Mouse (Mus musculus): ENCODE results near the gene Hspbap1. TPM values are rescaled to one million over a fixed set of nuclear protein-coding genes. Genes with fewer than 3 reads are reported as not detected.

Gene Hspbap1
- total RNA-seq, 2 experiments from 2014 or later = 30.4 to 71.3 TPM

- no peak for ATAC-seq (replicated peaks; ENCODE audit: low FRiP score, poor library complexity, severe bottlenecking)
These were observed 17.5 kb downstream of the Hspbap1 start for GRCm38 (mm10) chr16:35787568-35788189.

GRCm38 (mm10) chr16:35788330-35788729, 18.2 kb downstream of the Hspbap1 start:
- ATAC-seq (replicated peaks; ENCODE audit: low FRiP score, poor library complexity, severe bottlenecking) = no peak

GRCm38 (mm10) chr16:35791962-35792521, 21.9 kb downstream of the Hspbap1 start:
- ATAC-seq (replicated peaks; ENCODE audit: low FRiP score, poor library complexity, severe bottlenecking) = no peak

GRCm38 (mm10) chr16:35802163-35802562, 32.0 kb downstream of the Hspbap1 start:
- no peak for ATAC-seq (replicated peaks; ENCODE audit: low FRiP score, poor library complexity, severe bottlenecking)

GRCm38 (mm10) chr16:35803723-35804122, 33.5 kb downstream of the Hspbap1 start:
- no peak for ATAC-seq (replicated peaks; ENCODE audit: low FRiP score, poor library complexity, severe bottlenecking)

- ATAC-seq (replicated peaks; ENCODE audit: low FRiP score, poor library complexity, severe bottlenecking) = peak; percentile 87
These were observed 36.9 kb downstream of the Hspbap1 start for GRCm38 (mm10) chr16:35806973-35807662.

- ATAC-seq (replicated peaks; ENCODE audit: low FRiP score, poor library complexity, severe bottlenecking) = peak; percentile 22
These were observed 37.5 kb downstream of the Hspbap1 start for GRCm38 (mm10) chr16:35807663-35807992.

GRCm38 (mm10) chr16:35808838-35809237, 38.7 kb downstream of the Hspbap1 start:
- ATAC-seq (replicated peaks; ENCODE audit: low FRiP score, poor library complexity, severe bottlenecking) = peak; percentile 80

- ATAC-seq (replicated peaks; ENCODE audit: low FRiP score, poor library complexity, severe bottlenecking) = no peak
These were observed 42.9 kb downstream of the Hspbap1 start for GRCm38 (mm10) chr16:35813119-35813518.

GRCm38 (mm10) chr16:35817255-35818089, 47.3 kb downstream of the Hspbap1 start:
- ATAC-seq (replicated peaks; ENCODE audit: low FRiP score, poor library complexity, severe bottlenecking) = peak; percentile 89

GRCm38 (mm10) chr16:35829999-35830398, 59.8 kb downstream of the Hspbap1 start:
- no peak for ATAC-seq (replicated peaks; ENCODE audit: low FRiP score, poor library complexity, severe bottlenecking)

GRCm38 (mm10) chr16:35832926-35833325, 62.8 kb downstream of the Hspbap1 start:
- 0 out of 2 replicates have a peak, but pooled peaks have one; percentile 22 for ATAC-seq (replicated peaks; ENCODE audit: low FRiP score, poor library complexity, severe bottlenecking)

- ATAC-seq (replicated peaks; ENCODE audit: low FRiP score, poor library complexity, severe bottlenecking) = no peak
These were observed 64.5 kb downstream of the Hspbap1 start for GRCm38 (mm10) chr16:35834653-35835052.

GRCm38 (mm10) chr16:35839680-35840079, 69.5 kb downstream of the Hspbap1 start:
- ATAC-seq (replicated peaks; ENCODE audit: low FRiP score, poor library complexity, severe bottlenecking) = peak; percentile 80

GRCm38 (mm10) chr16:35847138-35847537, 77.0 kb downstream of the Hspbap1 start:
- no peak for ATAC-seq (replicated peaks; ENCODE audit: low FRiP score, poor library complexity, severe bottlenecking)

GRCm38 (mm10) chr16:35855846-35856245, 85.7 kb downstream of the Hspbap1 start:
- no peak for ATAC-seq (replicated peaks; ENCODE audit: low FRiP score, poor library complexity, severe bottlenecking)

- ATAC-seq (replicated peaks; ENCODE audit: low FRiP score, poor library complexity, severe bottlenecking) = peak; percentile 90
These were observed 86.6 kb downstream of the Hspbap1 start for GRCm38 (mm10) chr16:35856766-35857165.

- no peak for ATAC-seq (replicated peaks; ENCODE audit: low FRiP score, poor library complexity, severe bottlenecking)
These were observed 90.1 kb downstream of the Hspbap1 start for GRCm38 (mm10) chr16:35860236-35860635.

- ATAC-seq (replicated peaks; ENCODE audit: low FRiP score, poor library complexity, severe bottlenecking) = peak; percentile 57; the same call in 1 of the 2 replicates
These were observed 91.9 kb downstream of the Hspbap1 start for GRCm38 (mm10) chr16:35862057-35862456.

GRCm38 (mm10) chr16:35867726-35868125, 97.6 kb downstream of the Hspbap1 start:
- ATAC-seq (replicated peaks; ENCODE audit: low FRiP score, poor library complexity, severe bottlenecking) = no peak

All from erythroblast, adult 5-6 weeks (primary cell).